Mouse (Mus musculus): ENCODE data around the gene Fam126a. TPM values are rescaled to one million over a fixed set of nuclear protein-coding genes. Genes with fewer than 3 reads are reported as not detected.

The Fam126a gene
- polyA plus RNA-seq, 1 experiment from 2014 or later = 11.1 TPM

DNA sequence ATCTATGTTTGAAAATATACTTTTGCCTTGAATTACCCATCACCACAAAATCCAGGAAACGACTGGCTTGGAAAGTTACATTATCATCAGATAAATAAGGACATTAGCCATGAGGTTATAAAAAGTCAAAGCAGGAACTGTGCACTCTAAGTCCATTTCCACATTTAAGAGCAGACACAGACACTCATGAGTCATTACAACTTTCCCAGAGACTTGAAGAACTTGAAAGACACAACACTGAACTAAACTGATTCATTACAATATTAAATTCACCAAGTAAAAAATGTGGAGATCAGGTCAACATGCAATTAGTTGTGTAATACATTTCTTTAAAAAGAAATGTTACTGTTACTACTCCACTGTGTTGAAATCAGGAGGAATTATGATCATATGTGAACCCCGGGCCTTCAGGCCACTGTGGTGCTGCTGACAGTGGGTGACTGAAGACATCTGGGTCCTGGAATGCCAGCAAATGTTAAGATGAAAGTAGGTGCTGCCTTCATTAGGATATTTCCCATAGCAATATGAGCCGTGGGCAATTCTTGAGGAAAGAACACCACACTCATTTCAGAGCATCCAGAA, 55.4 kb downstream of the Fam126a start:
- Histone ChIP-seq H3K4me3 (ENCODE audit: low read length) (no peak overlapping the region), H3K4me2 (ENCODE audit: low read depth, low read length) (no peak overlapping the region), H3K27me3 (replicated peaks; ENCODE audit: control insufficient read depth, insufficient read depth, low read length) (no peaks in the 10 kb centered on the region), H3K27ac (ENCODE audit: low read length) (no peak overlapping the region), H3K9me3 (ENCODE audit: control insufficient read depth, low read length) (no peaks in the 10 kb centered on the region), H3K9ac (ENCODE audit: low read depth, low read length) (no peak overlapping the region), H3K36me3 (ENCODE audit: control insufficient read depth, insufficient read depth, low read length) (no peaks in the 10 kb centered on the region), H3K4me1 (ENCODE audit: control insufficient read depth, insufficient read depth, low read length) (no peaks in the 10 kb centered on the region)
- 54% methylated on average over 3 of the region's 3 CpGs for WGBS
- ATAC-seq = no peak

DNA sequence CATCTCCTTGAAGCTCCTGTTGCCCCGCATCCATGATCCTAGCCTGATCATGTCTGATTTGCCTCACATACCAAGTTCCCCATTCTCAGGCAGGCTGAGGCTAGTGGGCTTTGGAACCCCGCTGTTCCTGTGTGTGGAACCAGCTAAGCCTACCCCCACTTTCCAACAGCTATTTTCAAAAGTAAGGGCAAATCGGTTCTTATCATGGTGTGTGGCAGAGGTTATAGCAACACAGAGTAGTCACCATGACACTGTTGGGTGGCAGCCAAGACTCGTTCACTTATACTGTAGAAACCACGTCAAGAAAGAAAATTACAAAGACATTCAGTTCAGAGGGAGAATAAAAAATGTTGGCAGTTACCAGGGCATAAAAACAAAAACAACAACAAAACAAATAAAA, 62.8 kb downstream of the Fam126a start:
- WGBS = 65% methylated on average over 5 of the region's 5 CpGs
- Histone ChIP-seq H3K4me1 (ENCODE audit: control insufficient read depth, insufficient read depth, low read length) (no peaks in the 10 kb centered on the region), H3K27ac (ENCODE audit: low read length) (no peak overlapping the region), H3K4me2 (ENCODE audit: low read depth, low read length) (no peak overlapping the region), H3K27me3 (replicated peaks; ENCODE audit: control insufficient read depth, insufficient read depth, low read length) (no peaks in the 10 kb centered on the region), H3K4me3 (ENCODE audit: low read length) (no peak overlapping the region), H3K9me3 (ENCODE audit: control insufficient read depth, low read length) (no peaks in the 10 kb centered on the region), H3K9ac (ENCODE audit: low read depth, low read length) (no peak overlapping the region), H3K36me3 (ENCODE audit: control insufficient read depth, insufficient read depth, low read length) (no peaks in the 10 kb centered on the region)
- no peak for ATAC-seq

DNA sequence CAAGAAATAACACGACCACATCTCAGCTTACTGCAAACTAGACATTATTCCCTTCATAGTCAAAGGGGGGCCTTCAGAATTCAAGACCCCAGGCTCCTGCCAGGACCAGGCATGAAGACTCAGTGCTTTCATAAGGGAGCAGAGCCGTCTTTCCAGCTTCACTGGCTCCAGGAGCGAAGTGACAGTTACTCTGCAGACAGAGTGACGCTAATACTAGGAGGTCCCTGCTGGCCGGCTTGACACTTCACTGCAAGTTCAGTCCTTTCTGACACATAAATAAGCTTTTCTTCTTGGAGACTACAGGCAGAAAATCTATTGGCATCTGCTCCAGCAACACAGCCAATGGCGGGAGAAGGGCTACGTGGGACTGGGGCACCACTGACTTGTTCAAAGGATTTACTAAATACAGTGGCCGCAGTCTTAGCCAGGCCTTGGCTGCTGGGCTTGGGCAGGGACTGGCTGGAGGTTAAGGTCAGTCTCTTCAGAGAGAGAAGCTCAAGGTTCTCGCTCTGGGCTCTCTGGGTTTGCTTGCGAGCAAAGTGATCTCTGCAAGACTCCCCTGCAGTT, 65.8 kb downstream of the Fam126a start:
- no peaks in the 10 kb centered on the region for H3K36me3 ChIP-seq (ENCODE audit: control insufficient read depth, insufficient read depth, low read length)
- 80% methylated on average over 10 of the region's 10 CpGs for WGBS
- no peaks in the 10 kb centered on the region for H3K9me3 ChIP-seq (ENCODE audit: control insufficient read depth, low read length)
- no peak overlapping the region for H3K9ac ChIP-seq (ENCODE audit: low read depth, low read length)
- no peak for ATAC-seq
- H3K27ac ChIP-seq (ENCODE audit: low read length) = no peak overlapping the region
- H3K4me2 ChIP-seq (ENCODE audit: low read depth, low read length) = no peak overlapping the region
- H3K4me3 ChIP-seq (ENCODE audit: low read length) = no peak overlapping the region
- H3K27me3 ChIP-seq (replicated peaks; ENCODE audit: control insufficient read depth, insufficient read depth, low read length) = no peaks in the 10 kb centered on the region
- no peaks in the 10 kb centered on the region for H3K4me1 ChIP-seq (ENCODE audit: control insufficient read depth, insufficient read depth, low read length)

DNA sequence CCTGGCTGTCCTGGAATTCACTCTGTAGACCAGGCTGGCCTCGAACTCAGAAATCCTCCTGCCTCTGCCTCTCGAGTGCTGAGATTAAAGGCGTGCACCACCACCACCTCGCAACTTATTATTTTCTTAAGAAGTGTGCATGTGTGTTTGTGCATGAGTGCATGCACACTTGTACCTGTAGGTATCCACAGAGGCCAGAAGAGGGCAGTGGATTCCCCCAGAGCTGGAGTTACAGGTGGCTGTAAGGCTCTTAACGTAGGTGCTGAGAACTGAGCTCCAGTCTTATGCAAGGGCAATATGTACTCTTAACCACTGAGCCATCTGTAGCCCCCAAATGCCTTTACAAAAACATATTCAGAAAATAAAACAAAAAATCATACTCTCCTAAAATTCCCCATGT, 77.4 kb downstream of the Fam126a start:
- H3K9me3 ChIP-seq (ENCODE audit: control insufficient read depth, low read length) = no peaks in the 10 kb centered on the region
- H3K4me1 ChIP-seq (ENCODE audit: control insufficient read depth, insufficient read depth, low read length) = no peaks in the 10 kb centered on the region
- ATAC-seq = no peak
- H3K27ac ChIP-seq (ENCODE audit: low read length) = no peak overlapping the region
- H3K36me3 ChIP-seq (ENCODE audit: control insufficient read depth, insufficient read depth, low read length) = no peaks in the 10 kb centered on the region
- WGBS = 92% methylated on average over 5 of the region's 5 CpGs
- no peak overlapping the region for H3K4me2 ChIP-seq (ENCODE audit: low read depth, low read length)
- no peaks in the 10 kb centered on the region for H3K27me3 ChIP-seq (replicated peaks; ENCODE audit: control insufficient read depth, insufficient read depth, low read length)
- H3K9ac ChIP-seq (ENCODE audit: low read depth, low read length) = no peak overlapping the region
- no peak overlapping the region for H3K4me3 ChIP-seq (ENCODE audit: low read length)

DNA sequence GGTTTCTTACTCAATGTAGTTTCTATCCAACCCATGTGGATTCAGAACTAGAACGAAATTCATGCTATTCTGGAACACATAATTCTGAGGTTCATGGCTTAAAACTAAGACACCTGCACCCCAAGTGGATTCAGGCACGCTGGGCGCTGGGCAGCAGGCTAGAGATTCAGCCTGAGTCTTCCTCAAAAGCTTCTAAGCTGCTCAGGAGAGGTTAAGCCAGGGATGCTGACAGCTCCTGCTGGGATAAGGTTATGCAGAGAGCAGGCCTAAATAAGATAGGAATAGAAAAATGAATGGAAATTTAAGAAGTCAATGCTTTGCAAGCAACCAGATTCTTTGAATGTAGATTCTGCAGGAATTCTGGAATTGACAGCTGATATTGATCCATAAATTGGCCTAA, 82.4 kb downstream of the Fam126a start:
- WGBS = 60% methylated on average over 3 of the region's 3 CpGs
- Histone ChIP-seq H3K4me2 (ENCODE audit: low read depth, low read length) (no peak overlapping the region), H3K27me3 (replicated peaks; ENCODE audit: control insufficient read depth, insufficient read depth, low read length) (no peaks in the 10 kb centered on the region), H3K4me3 (ENCODE audit: low read length) (no peak overlapping the region), H3K9ac (ENCODE audit: low read depth, low read length) (no peak overlapping the region), H3K27ac (ENCODE audit: low read length) (no peak overlapping the region), H3K4me1 (ENCODE audit: control insufficient read depth, insufficient read depth, low read length) (no peaks in the 10 kb centered on the region), H3K9me3 (ENCODE audit: control insufficient read depth, low read length) (no peaks in the 10 kb centered on the region), H3K36me3 (ENCODE audit: control insufficient read depth, insufficient read depth, low read length) (no peaks in the 10 kb centered on the region)
- ATAC-seq = no peak

DNA sequence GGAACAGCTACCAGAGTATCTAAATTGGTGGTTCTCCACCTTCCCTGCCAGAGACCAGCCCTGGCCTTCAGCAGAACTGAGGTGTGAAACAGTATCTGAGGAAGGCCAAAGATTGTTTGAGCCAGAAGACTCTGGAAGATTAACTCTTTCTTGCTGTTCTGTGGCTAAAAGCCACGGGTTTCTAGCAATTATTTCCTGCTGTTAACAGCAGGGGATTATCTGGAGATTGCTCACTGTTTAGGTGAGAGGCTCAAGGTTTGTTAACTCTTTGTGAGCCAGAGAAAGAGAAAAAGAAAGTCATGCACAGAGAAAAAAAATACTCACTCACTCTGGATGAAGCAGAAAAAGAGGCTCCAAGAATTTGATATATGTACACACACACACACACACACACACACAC, 85.4 kb downstream of the Fam126a start:
- 9% methylated on average over 1 of the region's 1 CpGs for WGBS
- no peak overlapping the region for H3K4me3 ChIP-seq (ENCODE audit: low read length)
- no peaks in the 10 kb centered on the region for H3K4me1 ChIP-seq (ENCODE audit: control insufficient read depth, insufficient read depth, low read length)
- H3K9ac ChIP-seq (ENCODE audit: low read depth, low read length) = no peak overlapping the region
- H3K27ac ChIP-seq (ENCODE audit: low read length) = no peak overlapping the region
- H3K27me3 ChIP-seq (replicated peaks; ENCODE audit: control insufficient read depth, insufficient read depth, low read length) = no peaks in the 10 kb centered on the region
- no peak overlapping the region for H3K4me2 ChIP-seq (ENCODE audit: low read depth, low read length)
- no peak for ATAC-seq
- no peaks in the 10 kb centered on the region for H3K36me3 ChIP-seq (ENCODE audit: control insufficient read depth, insufficient read depth, low read length)
- H3K9me3 ChIP-seq (ENCODE audit: control insufficient read depth, low read length) = no peaks in the 10 kb centered on the region

DNA sequence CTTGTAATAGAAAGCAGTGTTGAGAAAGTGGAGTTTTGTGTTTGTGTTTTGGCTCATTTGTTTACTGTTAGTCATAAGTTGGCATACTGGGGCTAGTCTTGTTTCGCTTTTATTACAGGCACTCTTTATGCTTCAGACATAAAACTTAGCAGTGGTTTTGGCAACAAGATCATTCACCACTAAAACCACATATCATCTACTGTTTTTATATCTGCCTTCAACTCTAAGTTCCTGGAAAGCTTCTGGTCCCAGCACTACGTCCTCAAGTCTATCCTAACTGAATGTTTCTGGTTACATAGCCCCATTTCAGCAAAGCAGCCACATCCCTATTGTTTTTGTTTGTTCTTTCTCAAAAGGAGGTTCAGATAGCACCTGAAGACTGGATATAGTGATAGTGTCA, 87.0 kb downstream of the Fam126a start:
- Histone ChIP-seq H3K4me1 (ENCODE audit: control insufficient read depth, insufficient read depth, low read length) (no peaks in the 10 kb centered on the region), H3K4me2 (ENCODE audit: low read depth, low read length) (no peak overlapping the region), H3K36me3 (ENCODE audit: control insufficient read depth, insufficient read depth, low read length) (no peaks in the 10 kb centered on the region), H3K27me3 (replicated peaks; ENCODE audit: control insufficient read depth, insufficient read depth, low read length) (no peaks in the 10 kb centered on the region), H3K27ac (ENCODE audit: low read length) (no peak overlapping the region), H3K4me3 (ENCODE audit: low read length) (no peak overlapping the region), H3K9ac (ENCODE audit: low read depth, low read length) (no peak overlapping the region), H3K9me3 (ENCODE audit: control insufficient read depth, low read length) (no peaks in the 10 kb centered on the region)
- ATAC-seq = no peak
- WGBS = 88% methylated on average over 2 of the region's 2 CpGs

DNA sequence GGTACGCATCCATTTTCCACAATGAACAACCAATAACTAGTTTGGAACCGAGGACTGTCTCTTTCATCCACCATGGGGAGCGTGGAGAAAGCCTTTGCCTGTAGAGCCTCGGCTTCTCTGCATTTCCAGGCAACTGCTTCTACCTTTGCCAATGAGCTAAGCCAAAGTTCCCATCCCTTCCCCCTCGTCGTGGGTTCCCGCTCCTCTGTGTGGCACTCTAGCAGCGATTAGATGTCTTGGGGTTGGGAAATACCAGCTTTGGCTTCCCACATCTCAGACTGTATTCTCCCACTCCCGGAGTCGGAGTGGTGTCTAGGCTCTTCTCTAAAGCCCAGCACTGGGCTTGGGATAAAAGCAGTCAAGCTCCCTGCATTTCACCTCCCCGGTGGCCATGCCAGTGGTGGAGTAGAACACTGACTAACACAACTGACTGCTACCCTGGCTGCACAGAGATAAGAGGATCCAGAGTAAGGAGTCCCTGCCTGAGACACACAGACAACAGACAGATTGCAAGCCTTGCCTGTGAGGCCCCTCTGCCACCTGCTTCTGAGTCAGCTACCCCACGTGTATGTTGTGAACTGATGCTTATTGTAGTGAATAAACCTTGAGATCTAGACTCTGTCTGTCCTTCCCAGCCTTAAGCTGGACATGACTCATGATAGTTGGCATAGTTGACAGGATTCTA, 106.9 kb downstream of the Fam126a start:
- Histone ChIP-seq H3K36me3 (ENCODE audit: control insufficient read depth, insufficient read depth, low read length) (no peaks in the 10 kb centered on the region), H3K4me2 (ENCODE audit: low read depth, low read length) (no peak overlapping the region), H3K27ac (ENCODE audit: low read length) (no peak overlapping the region), H3K4me1 (ENCODE audit: control insufficient read depth, insufficient read depth, low read length) (peaks cover 6% of the 10 kb centered on the region; the same call in 1 of the 2 replicates), H3K4me3 (ENCODE audit: low read length) (no peak overlapping the region), H3K27me3 (replicated peaks; ENCODE audit: control insufficient read depth, insufficient read depth, low read length) (no peaks in the 10 kb centered on the region), H3K9ac (ENCODE audit: low read depth, low read length) (no peak overlapping the region), H3K9me3 (ENCODE audit: control insufficient read depth, low read length) (no peaks in the 10 kb centered on the region)
- ATAC-seq = peak; percentile 84
- WGBS = 84% methylated on average over 12 of the region's 12 CpGs

DNA sequence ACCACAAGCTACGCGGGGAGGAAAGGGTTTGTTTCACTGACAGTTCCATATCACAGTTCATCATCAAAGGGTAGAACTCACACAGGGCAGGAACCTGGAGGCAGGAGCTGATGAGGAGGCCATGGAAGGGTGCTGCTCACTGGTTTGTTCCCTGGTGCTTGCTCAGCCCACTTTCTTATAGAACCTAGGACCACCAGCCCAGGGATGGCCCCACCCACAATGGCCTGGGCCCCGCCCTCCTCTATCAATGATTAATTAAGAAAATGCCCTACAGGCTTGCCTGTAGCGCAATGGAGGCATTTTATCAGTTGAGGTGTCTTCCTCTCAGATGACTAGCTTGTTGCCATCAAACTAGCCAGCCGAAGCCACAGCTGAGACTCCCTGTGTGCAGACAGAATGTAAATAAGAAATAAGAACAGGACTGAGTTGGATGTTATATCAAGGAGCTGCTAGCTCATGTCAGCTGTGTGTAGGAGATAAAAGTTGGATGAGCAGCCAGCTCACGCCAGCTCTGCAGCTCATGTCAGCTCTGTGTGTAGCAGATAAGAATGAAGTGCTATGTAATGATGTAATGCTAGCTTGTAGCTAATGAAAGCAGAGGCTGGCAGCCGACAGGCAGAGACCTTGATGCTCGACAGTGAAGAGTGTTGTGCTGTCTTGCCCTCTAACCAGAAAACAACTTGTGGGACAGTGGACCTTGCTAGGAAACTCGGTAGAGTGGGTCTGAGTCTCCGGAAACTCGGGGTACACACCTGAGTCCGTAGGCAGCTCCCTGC, 107.8 kb downstream of the Fam126a start:
- Histone ChIP-seq H3K4me1 (ENCODE audit: control insufficient read depth, insufficient read depth, low read length) (peaks cover 6% of the 10 kb centered on the region; the same call in 1 of the 2 replicates), H3K4me3 (ENCODE audit: low read length) (no peak overlapping the region), H3K4me2 (ENCODE audit: low read depth, low read length) (no peak overlapping the region), H3K9me3 (ENCODE audit: control insufficient read depth, low read length) (no peaks in the 10 kb centered on the region), H3K36me3 (ENCODE audit: control insufficient read depth, insufficient read depth, low read length) (no peaks in the 10 kb centered on the region), H3K9ac (ENCODE audit: low read depth, low read length) (no peak overlapping the region), H3K27me3 (replicated peaks; ENCODE audit: control insufficient read depth, insufficient read depth, low read length) (no peaks in the 10 kb centered on the region), H3K27ac (ENCODE audit: low read length) (no peak overlapping the region)
- WGBS = 70% methylated on average over 12 of the region's 12 CpGs
- peak; percentile 88 for ATAC-seq

Measured in intestine, embryonic 16.5 days (tissue).